Mouse (Mus musculus) kidney, postnatal 25 days (tissue): ENCODE results near the gene Cfap61.

Experiments used
- DNase-seq, 2 experiments: peaks; one replicate each; pipeline ENCODE4 v3.0.0; 2021; ENCODE audit warnings: mixed read lengths in 2 of 2

The Cfap61 gene

GRCm38 (mm10) chr2:145950239-145950638 is 15.7 kb downstream of the Cfap61 start:
- DNase-seq = no peak

GRCm38 (mm10) chr2:145952726-145953125 is 18.1 kb downstream of the Cfap61 start:
- DNase-seq = no peak

GRCm38 (mm10) chr2:145955844-145956243 is 21.3 kb downstream of the Cfap61 start:
- no peak for DNase-seq

- DNase-seq = no peak
Measured at GRCm38 (mm10) chr2:145956318-145956717, 21.7 kb downstream of the Cfap61 start.

- DNase-seq = no peak
Measured at GRCm38 (mm10) chr2:145957450-145957849, 22.9 kb downstream of the Cfap61 start.

- no peak for DNase-seq
Measured at GRCm38 (mm10) chr2:145958097-145958496, 23.5 kb downstream of the Cfap61 start.

- no peak for DNase-seq
Measured at GRCm38 (mm10) chr2:145958551-145958950, 24.0 kb downstream of the Cfap61 start.

- no peak for DNase-seq
Measured at GRCm38 (mm10) chr2:145961861-145962260, 27.3 kb downstream of the Cfap61 start.

- no peak for DNase-seq
Measured at GRCm38 (mm10) chr2:145970751-145971150, 36.2 kb downstream of the Cfap61 start.

GRCm38 (mm10) chr2:145971237-145972010 is 36.8 kb downstream of the Cfap61 start:
- DNase-seq = no peak

GRCm38 (mm10) chr2:145972571-145972970 is 38.0 kb downstream of the Cfap61 start:
- DNase-seq = no peak

GRCm38 (mm10) chr2:145979616-145980015 is 45.0 kb downstream of the Cfap61 start:
- DNase-seq = no peak

- no peak for DNase-seq
Measured at GRCm38 (mm10) chr2:145980881-145981280, 46.3 kb downstream of the Cfap61 start.

GRCm38 (mm10) chr2:145981699-145982112 is 47.1 kb downstream of the Cfap61 start:
- DNase-seq = no peak

- DNase-seq = no peak
Measured at GRCm38 (mm10) chr2:145982317-145983045, 47.9 kb downstream of the Cfap61 start.

- no peak for DNase-seq
Measured at GRCm38 (mm10) chr2:145987757-145988156, 53.2 kb downstream of the Cfap61 start.

GRCm38 (mm10) chr2:145990446-145990845 is 55.9 kb downstream of the Cfap61 start:
- DNase-seq = no peak

- DNase-seq = no peak
Measured at GRCm38 (mm10) chr2:145996472-145996871, 61.9 kb downstream of the Cfap61 start.

GRCm38 (mm10) chr2:145997956-145998525 is 63.5 kb downstream of the Cfap61 start:
- no peak for DNase-seq

GRCm38 (mm10) chr2:146008801-146009200 is 74.2 kb downstream of the Cfap61 start:
- no peak for DNase-seq

- no peak for DNase-seq
Measured at GRCm38 (mm10) chr2:146009596-146010349, 75.2 kb downstream of the Cfap61 start.

- no peak for DNase-seq
Measured at GRCm38 (mm10) chr2:146010816-146011215, 76.2 kb downstream of the Cfap61 start.
